Mouse (Mus musculus) left cerebral cortex, adult 18-20 months (tissue): ENCODE measurements around the gene Adgre5. TPM values are rescaled to one million over a fixed set of nuclear protein-coding genes. Genes with fewer than 3 reads are reported as not detected.

Experiments
- DNase-seq, 2 experiments: peaks; one replicate each; pipeline ENCODE4 v3.0.0; 2021 to 2022; ENCODE audit warnings: low spot score in 2 of 2, mixed read lengths in 1 of 2
- long read RNA-seq, 2 experiments: library from polyadenylated mRNA; stranded (forward); transcript quantifications; one replicate each; pipeline ENCODE4 v2.0.0; 2021
- total RNA-seq, 2 experiments: library from RNA; stranded (reverse); gene quantifications; 2 replicates each; pipeline ENCODE4 v1.2.3; 2021

Adgre5 gene
- total RNA-seq = 10 to 100 TPM; 11.8 TPM
- long read RNA-seq, experiment 1, partial matches to known transcripts = 3 of 3 reads
- long read RNA-seq, experiment 1, other reads (novel, unspliced or antisense) = 0 of 3 reads
- long read RNA-seq, experiment 2, partial matches to known transcripts = 1 of 4 reads
- long read RNA-seq, experiment 2, other reads (novel, unspliced or antisense) = 0 of 4 reads

- no peak for DNase-seq
Measured at GRCm38 (mm10) chr8:83740976-83741741, at the start of gene Adgre5. Gene Adgre5 (minus strand): TSS chr8:83741326.

DNA sequence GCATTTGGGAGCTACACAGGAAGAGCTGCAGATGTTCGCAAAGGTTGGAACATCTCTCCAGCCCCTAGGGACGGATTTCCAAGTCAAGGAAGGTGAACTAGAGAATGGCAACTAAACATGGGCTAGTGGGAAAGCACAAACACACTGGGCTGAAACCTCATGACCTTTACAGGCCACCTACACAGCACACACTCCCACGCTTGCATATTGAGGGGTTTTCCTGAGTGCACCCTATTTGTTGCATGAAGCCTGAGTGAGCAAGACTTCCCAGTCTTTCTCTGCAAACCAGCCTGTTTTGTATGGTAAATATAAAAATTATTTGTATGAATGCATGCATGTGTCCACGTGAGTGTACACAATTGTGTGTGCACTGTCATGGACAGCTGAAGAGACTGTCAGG lies 48.7 kb upstream of the Adgre5 start:
- no peak for DNase-seq

DNA sequence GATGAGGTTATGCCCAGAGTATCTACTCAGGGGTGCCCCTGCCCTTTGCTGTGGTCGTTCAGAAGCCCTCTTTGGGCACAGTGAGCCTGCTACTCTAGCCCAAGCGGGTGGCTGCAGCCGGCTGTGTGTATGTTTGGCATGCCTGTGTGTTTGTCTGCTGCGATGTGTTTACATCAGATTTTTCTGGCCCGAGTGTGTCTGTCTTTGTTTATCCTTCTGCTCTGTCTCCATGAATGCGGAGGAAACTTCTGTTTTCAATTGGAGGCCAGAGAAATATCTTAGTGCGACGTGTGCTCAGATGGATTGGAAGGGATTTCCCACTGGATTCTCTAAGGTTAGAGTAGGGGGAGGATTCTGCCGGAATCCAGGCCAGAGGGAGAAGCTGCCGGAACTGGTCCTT lies 43.9 kb upstream of the Adgre5 start:
- DNase-seq = no peak

DNA sequence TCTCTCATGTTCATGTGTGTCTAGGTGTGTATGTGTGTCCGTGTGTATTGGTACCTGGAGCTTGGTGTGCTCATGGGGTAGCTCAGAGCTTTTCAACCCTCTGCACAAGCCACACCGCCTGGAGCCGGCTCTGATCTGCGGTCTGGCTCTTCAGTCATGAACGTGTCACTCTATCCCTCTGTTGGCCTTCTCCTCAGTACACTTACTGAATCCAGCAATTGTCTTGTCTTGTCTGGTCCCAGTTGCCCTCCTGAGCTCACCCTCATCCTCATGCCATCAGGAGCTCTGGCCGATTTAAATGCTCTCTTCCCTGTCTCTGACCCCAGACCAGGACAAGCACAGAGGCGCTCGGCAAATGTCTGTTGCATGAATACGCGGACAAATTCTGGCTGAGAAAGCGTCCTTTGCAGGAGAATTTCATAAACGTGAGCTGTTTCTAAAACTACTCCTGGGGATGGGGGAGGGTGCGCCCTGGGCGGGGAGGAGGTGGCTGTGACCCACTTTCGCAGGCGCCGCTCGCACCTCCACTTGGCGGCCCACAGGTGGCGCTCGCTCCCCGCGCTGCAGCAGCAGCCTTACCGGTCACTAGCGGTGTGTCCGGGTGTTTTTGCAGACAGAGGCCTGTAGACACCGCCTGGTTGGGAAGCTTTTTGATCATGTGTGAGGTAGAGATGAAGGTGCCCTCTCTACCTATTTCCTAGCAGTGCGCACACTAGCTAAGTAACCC lies 41.9 kb upstream of the Adgre5 start:
- DNase-seq = peak; percentile 90

DNA sequence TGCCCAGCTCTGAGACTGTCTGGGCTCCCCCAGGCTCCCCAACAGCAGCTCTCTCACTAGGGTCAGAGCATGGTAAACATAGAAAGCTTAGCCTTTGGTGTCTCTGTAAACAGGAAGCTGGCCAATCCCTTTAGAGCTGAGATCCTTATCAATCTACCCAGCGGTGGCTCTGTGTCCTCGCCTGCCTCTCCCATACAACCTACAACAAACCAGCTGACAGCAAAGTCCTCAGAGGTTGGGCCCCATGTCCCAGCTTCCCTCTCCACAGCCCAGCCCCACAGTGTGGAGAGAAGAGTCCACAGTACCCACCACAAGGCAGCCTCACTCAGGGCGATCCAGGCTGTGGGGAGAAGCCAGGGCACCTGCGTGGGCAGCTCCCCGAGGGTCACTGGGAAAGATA lies 38.5 kb upstream of the Adgre5 start:
- DNase-seq = no peak

- DNase-seq = no peak
Measured at GRCm38 (mm10) chr8:83778051-83778450, 36.9 kb upstream of the Adgre5 start.

DNA sequence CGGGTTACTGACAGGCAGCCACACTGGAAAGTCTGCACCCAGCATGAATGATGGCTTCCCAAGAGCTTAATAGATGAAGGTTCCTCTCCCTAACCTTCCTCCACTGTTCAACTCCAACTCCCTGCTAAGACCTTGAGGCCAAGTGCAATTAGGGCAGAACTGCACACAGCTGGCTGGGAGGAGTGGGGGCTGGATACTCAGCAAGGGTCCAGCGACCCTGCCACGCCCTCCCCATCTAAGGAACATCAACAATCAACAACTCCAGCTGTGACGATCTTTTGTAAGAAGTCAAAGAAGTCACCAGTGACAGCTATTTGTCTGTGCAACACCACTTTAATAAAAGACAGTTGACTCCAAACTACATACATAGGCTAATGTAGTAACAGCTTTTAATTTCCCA lies 35.5 kb upstream of the Adgre5 start:
- DNase-seq = no peak

- DNase-seq = no peak
Measured at GRCm38 (mm10) chr8:83774221-83774620, 33.1 kb upstream of the Adgre5 start.

GRCm38 (mm10) chr8:83773452-83773846 lies 32.3 kb upstream of the Adgre5 start:
- DNase-seq = no peak

GRCm38 (mm10) chr8:83772701-83773451 lies 31.8 kb upstream of the Adgre5 start:
- DNase-seq = peak; percentile 14 to 24

- DNase-seq = no peak
Measured at GRCm38 (mm10) chr8:83771791-83772190, 30.7 kb upstream of the Adgre5 start.

GRCm38 (mm10) chr8:83770669-83771068 lies 29.5 kb upstream of the Adgre5 start:
- no peak for DNase-seq

- no peak for DNase-seq
Measured at GRCm38 (mm10) chr8:83769720-83770119, 28.6 kb upstream of the Adgre5 start.

DNA sequence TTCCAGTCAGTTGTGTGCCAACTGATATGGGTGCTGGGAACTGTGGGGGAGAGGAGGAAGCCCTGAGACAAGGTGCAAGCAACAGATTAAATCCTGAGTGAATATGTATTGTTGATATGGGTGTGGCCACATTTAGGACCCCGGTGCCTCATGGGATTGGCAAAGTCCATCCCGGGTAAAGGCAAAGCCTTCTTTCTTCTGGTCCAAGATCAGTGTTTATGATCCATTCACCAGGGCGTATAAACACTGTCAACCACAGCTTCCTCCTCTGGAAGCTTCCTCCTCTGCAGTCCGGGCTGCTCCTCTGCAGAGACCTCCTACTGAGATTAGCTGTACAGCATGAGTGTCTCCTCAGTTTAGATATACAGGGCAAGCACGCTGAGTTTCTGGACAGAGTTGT lies 27.4 kb upstream of the Adgre5 start:
- DNase-seq = no peak

DNA sequence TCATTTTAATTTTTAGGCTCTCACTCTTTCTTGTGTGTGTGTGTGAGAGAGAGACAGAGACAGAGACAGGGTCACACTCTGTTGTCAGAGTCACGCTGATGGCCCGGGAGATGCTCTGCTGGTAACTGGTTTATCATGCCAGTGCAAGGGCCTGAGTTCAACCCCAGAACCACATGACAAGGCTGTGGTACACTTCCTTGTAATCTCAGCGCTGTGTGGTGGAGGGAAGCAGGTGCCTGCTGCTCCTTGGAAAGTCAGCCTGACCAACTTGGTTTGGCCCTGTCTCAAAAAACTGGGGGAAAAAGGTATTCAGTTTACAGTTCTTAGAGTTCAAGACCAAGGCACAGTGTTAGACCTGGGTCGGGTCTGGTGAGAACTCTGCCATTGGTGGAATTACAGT lies 26.3 kb upstream of the Adgre5 start:
- DNase-seq = no peak

DNA sequence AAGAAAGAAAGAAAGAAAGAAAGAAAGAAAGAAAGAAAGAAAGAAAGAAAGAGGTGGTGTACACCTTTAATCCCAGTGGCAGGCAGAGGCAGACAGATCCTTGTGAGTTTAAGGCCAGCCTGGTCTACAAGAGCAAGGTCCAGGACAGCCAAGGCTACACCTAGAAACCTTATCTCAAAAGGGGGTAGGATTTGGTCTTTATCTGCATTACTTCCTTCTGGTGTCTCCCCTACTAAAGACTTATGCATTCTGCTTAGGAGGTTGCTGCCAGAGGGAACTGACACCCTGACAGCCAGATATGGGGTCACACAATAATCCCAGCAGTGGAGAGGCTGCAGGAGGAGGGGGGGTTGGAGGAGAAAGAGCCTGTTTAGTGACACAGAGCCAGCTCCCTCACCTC lies 24.5 kb upstream of the Adgre5 start:
- no peak for DNase-seq

GRCm38 (mm10) chr8:83764717-83765116 lies 23.6 kb upstream of the Adgre5 start:
- no peak for DNase-seq

GRCm38 (mm10) chr8:83764116-83764515 lies 23.0 kb upstream of the Adgre5 start:
- no peak for DNase-seq

- no peak for DNase-seq
Measured at GRCm38 (mm10) chr8:83759231-83759759, 18.2 kb upstream of the Adgre5 start.

GRCm38 (mm10) chr8:83758298-83758697 lies 17.2 kb upstream of the Adgre5 start:
- DNase-seq = no peak

GRCm38 (mm10) chr8:83757084-83757607 lies 16.0 kb upstream of the Adgre5 start:
- no peak for DNase-seq
